Mouse (Mus musculus) liver, embryonic 14.5 days (tissue): Measurements from ENCODE around the gene Tdrd6. TPM values are rescaled to one million over a fixed set of nuclear protein-coding genes. Genes with fewer than 3 reads are reported as not detected.

Experiments used
- ATAC-seq: fragments of 200-750 bp; cut with Nextera tagmentation; 2 replicates; pipeline ENCODE4 v1.8.0; 2017; ENCODE audit warnings: moderate number of reproducible peaks, mild to moderate bottlenecking, moderate library complexity; ENCODE audit not compliant: insufficient read depth
- DNase-seq, 3 experiments: peaks; one replicate each; pipeline ENCODE4 v3.0.0-alpha.2; 2012 to 2013; ENCODE audit warnings: low read depth in 3 of 3, low spot score in 3 of 3
- H3K27ac ChIP-seq: fragments of 300-500 bp; sonication (generic); 2 replicates; pipeline ENCODE4 v1.5.1; 2014; ENCODE audit warnings: moderate library complexity, mild to moderate bottlenecking, control low read depth, inconsistent platforms
- H3K27me3 ChIP-seq: fragments of 300-500 bp; sonication (generic); 2 replicates; pipeline ENCODE4 v1.6.1; 2014; ENCODE audit warnings: mild to moderate bottlenecking, low read length, moderate library complexity; ENCODE audit not compliant: control insufficient read depth, insufficient read depth
- H3K36me3 ChIP-seq: fragments of 300-500 bp; sonication (generic); replicated peaks from 2 replicates; pipeline ENCODE4 v1.6.1; 2014; ENCODE audit warnings: low read depth; ENCODE audit not compliant: control insufficient read depth, insufficient read depth
- H3K4me1 ChIP-seq, 2 experiments: fragments of 200-500 bp in 1 of 2; fragments of 300-500 bp in 1 of 2; sonication (generic) in 1 of 2; replicated peaks; 2 replicates each; pipeline ENCODE4 v1.6.1; 2012 to 2014; ENCODE audit warnings: antibody characterized with exemption in 1 of 2, inconsistent platforms in 1 of 2, low read length in 1 of 2; ENCODE audit not compliant: control insufficient read depth in 2 of 2, insufficient read depth in 2 of 2
- H3K4me2 ChIP-seq: fragments of 300-500 bp; sonication (generic); 2 replicates; pipeline ENCODE4 v1.6.1; 2014; ENCODE audit warnings: low read depth, mild to moderate bottlenecking, control low read depth, moderate library complexity
- H3K4me3 ChIP-seq, 2 experiments: fragments of 200-500 bp in 1 of 2; fragments of 300-500 bp in 1 of 2; sonication (generic) in 1 of 2; 2 replicates each; pipeline ENCODE4 v1.5.1; 2012 to 2014; ENCODE audit warnings: low read depth in 2 of 2, low read length in 2 of 2, mild to moderate bottlenecking in 2 of 2, control low read depth in 1 of 2, inconsistent platforms in 1 of 2, moderate library complexity in 1 of 2; ENCODE audit not compliant: insufficient read depth in 1 of 2
- H3K9ac ChIP-seq: fragments of 300-500 bp; sonication (generic); replicated peaks from 2 replicates; pipeline ENCODE4 v1.6.1; 2014; ENCODE audit warnings: mild to moderate bottlenecking, control low read depth, moderate library complexity
- H3K9me3 ChIP-seq: fragments of 300-500 bp; sonication (generic); 2 replicates; pipeline ENCODE4 v1.6.1; 2016; ENCODE audit warnings: low read length, mixed read lengths; ENCODE audit not compliant: control insufficient read depth
- CTCF ChIP-seq: IDR thresholded peaks from 2 replicates; pipeline ENCODE4 v1.5.1; 2016; ENCODE audit warnings: antibody characterized with exemption, low read depth, control low read depth
- EP300 ChIP-seq: IDR thresholded peaks from 2 replicates; pipeline ENCODE4 v1.6.1; 2016; ENCODE audit warnings: antibody characterized with exemption, low read depth
- WGBS: fragments of 180-500 bp; shearing (Covaris S2); extraction: QIAGEN DNeasy Blood & Tissue Kit; methylation state at CpG from one replicate; pipeline ENCODE4 v1.1.7; 2014; ENCODE audit not compliant: insufficient replicate concordance; 5-methylcytosine and 5-hydroxymethylcytosine counted together
- polyA plus RNA-seq, 2 experiments: library from polyadenylated mRNA; depleted of rRNA in 1 of 2; stranded (reverse) in 1 of 2; unstranded in 1 of 2; fragments of >200 nt; fragmentation: Nextera tagmentation in 1 of 2; extraction: Ambion mirVana in 1 of 2; gene quantifications; 2 replicates each; pipeline versions ENCODE4 v1.2.1 to v1.2.3; 2012 to 2014

The Tdrd6 gene
- polyA plus RNA-seq, 2 experiments = 0.08 TPM; not detected in 1

- ATAC-seq (no peak), DNase-seq (no peak)
- no peaks in the 10 kb centered on the region for H3K9me3 ChIP-seq
- TF ChIP-seq EP300 (no peak), CTCF (no peak; the same call in 1 of the 2 replicates)
- no peak overlapping the region for H3K4me2 ChIP-seq
- H3K9ac ChIP-seq = no peak overlapping the region
- no peaks in the 10 kb centered on the region for H3K36me3 ChIP-seq
- no peaks in the 10 kb centered on the region for H3K27me3 ChIP-seq
- no peak overlapping the region for H3K4me3 ChIP-seq
- peaks cover 0 to 4% of the 10 kb centered on the region in 2 experiments; a peak in 2 of 4 replicates for H3K4me1 ChIP-seq
- 19% methylated on average over 1 of the region's 1 CpGs for WGBS
- H3K27ac ChIP-seq = no peak overlapping the region
Measured at GRCm38 (mm10) chr17:43640825-43641224, 10.7 kb upstream of the Tdrd6 start.

GRCm38 (mm10) chr17:43637146-43637545 is 7.0 kb upstream of the Tdrd6 start:
- Histone ChIP-seq H3K4me1 (no peaks in the 10 kb centered on the region), H3K9ac (no peak overlapping the region), H3K9me3 (no peaks in the 10 kb centered on the region), H3K36me3 (no peaks in the 10 kb centered on the region), H3K4me2 (no peak overlapping the region), H3K27me3 (no peaks in the 10 kb centered on the region), H3K4me3 (no peak overlapping the region), H3K27ac (no peak overlapping the region)
- no peak for ATAC-seq
- DNase-seq = no peak
- WGBS = 67% methylated on average over 4 of the region's 4 CpGs
- TF ChIP-seq CTCF (no peak), EP300 (no peak)

- Histone ChIP-seq H3K9me3 (no peaks in the 10 kb centered on the region), H3K9ac (no peak overlapping the region), H3K27me3 (peaks cover 21% of the 10 kb centered on the region), H3K27ac (no peak overlapping the region), H3K4me3 (no peak overlapping the region), H3K4me1 (no peaks in the 10 kb centered on the region), H3K36me3 (no peaks in the 10 kb centered on the region), H3K4me2 (no peak overlapping the region)
- ATAC-seq (no peak), DNase-seq (no peak)
- WGBS = 52% methylated on average over 13 of the region's 13 CpGs
- TF ChIP-seq CTCF = no peak
- TF ChIP-seq EP300 = no peak
Measured at GRCm38 (mm10) chr17:43630427-43630760, 295 bp upstream of the Tdrd6 start.

- DNase-seq (no peak), ATAC-seq (no peak)
- H3K27ac ChIP-seq = no peak overlapping the region
- H3K9ac ChIP-seq = no peak overlapping the region
- H3K9me3 ChIP-seq = no peaks in the 10 kb centered on the region
- TF ChIP-seq EP300 = no peak
- TF ChIP-seq CTCF = no peak
- no peak overlapping the region for H3K4me3 ChIP-seq
- no peaks in the 10 kb centered on the region for H3K36me3 ChIP-seq
- H3K27me3 ChIP-seq = peaks cover 21% of the 10 kb centered on the region
- 22% methylated on average over 24 of the region's 24 CpGs for WGBS
- H3K4me1 ChIP-seq = no peaks in the 10 kb centered on the region
- H3K4me2 ChIP-seq = no peak overlapping the region
Measured at GRCm38 (mm10) chr17:43629026-43629495, 1.0 kb downstream of the Tdrd6 start.

- no peak overlapping the region for H3K9ac ChIP-seq
- H3K4me2 ChIP-seq = no peak overlapping the region
- DNase-seq (no peak), ATAC-seq (no peak)
- H3K36me3 ChIP-seq = no peaks in the 10 kb centered on the region
- peaks cover 21% of the 10 kb centered on the region for H3K27me3 ChIP-seq
- TF ChIP-seq EP300 (no peak), CTCF (no peak)
- H3K4me1 ChIP-seq = no peaks in the 10 kb centered on the region
- H3K9me3 ChIP-seq = no peaks in the 10 kb centered on the region
- no peak overlapping the region for H3K27ac ChIP-seq
- H3K4me3 ChIP-seq = no peak overlapping the region
- WGBS = 71% methylated on average over 10 of the region's 10 CpGs
Measured at GRCm38 (mm10) chr17:43628246-43628645, 1.9 kb downstream of the Tdrd6 start.

- no peaks in the 10 kb centered on the region for H3K4me1 ChIP-seq
- H3K27ac ChIP-seq = no peak overlapping the region
- no peak overlapping the region for H3K4me2 ChIP-seq
- WGBS = 61% methylated on average over 10 of the region's 10 CpGs
- no peaks in the 10 kb centered on the region for H3K9me3 ChIP-seq
- H3K4me3 ChIP-seq = no peak overlapping the region
- H3K36me3 ChIP-seq = no peaks in the 10 kb centered on the region
- DNase-seq = no peak
- no peak overlapping the region for H3K9ac ChIP-seq
- ATAC-seq = no peak
- TF ChIP-seq EP300 = no peak
- TF ChIP-seq CTCF = no peak
- no peaks in the 10 kb centered on the region for H3K27me3 ChIP-seq
Measured at GRCm38 (mm10) chr17:43622076-43622475, 8.0 kb downstream of the Tdrd6 start.
